8 mouse cellular contexts compared by ENCODE assay signal in genomic region chr7:30220008-30220356, GRCm38 (mm10). TPM values are rescaled to one million over a fixed set of nuclear protein-coding genes. Genes with fewer than 3 reads are reported as not detected.
DNase-seq lines count a peak whose midpoint lies in the region; ATAC-seq and TF ChIP-seq lines count a peak whose summit lies in the region.

No protein-coding gene starts in this region.

- no peak for TF ChIP-seq CTCF in lung, adult 2 months (IDR thresholded peaks at IDR 0.05; ENCODE audit: insufficient read depth, low read length)
- TF ChIP-seq CTCF in small intestine, adult 2 months (IDR thresholded peaks at IDR 0.05; ENCODE audit: extremely low read depth, insufficient read length, insufficient replicate concordance, low read depth, low read length) = no peak

- 0 out of 2 replicates have a peak, but pooled peaks cover 3% of the 10 kb centered on the region for H3K4me1 ChIP-seq in lung, adult 2 months (ENCODE audit: control insufficient read depth, insufficient read depth, low read length)
- H3K4me1 ChIP-seq in limb, embryonic 14.5 days (ENCODE audit: control insufficient read depth, insufficient read depth, low read length) = peaks cover 8% of the 10 kb centered on the region
- H3K4me1 ChIP-seq in small intestine, adult 2 months (ENCODE audit: control insufficient read depth, insufficient read depth, insufficient read length, low read length) = peaks cover 5% of the 10 kb centered on the region

- no peaks in the 10 kb centered on the region for H3K9me3 ChIP-seq in limb, embryonic 14.5 days (ENCODE audit: control insufficient read depth, low read length)

- peak overlapping the region; percentile 75 for H3K4me2 ChIP-seq in limb, embryonic 14.5 days (replicated peaks; ENCODE audit: low read depth, low read length, severe bottlenecking)

- no peak for DNase-seq in lung, adult 2 months
- no peak for DNase-seq in lung, postnatal 10 days
- no peak for DNase-seq in limb, embryonic 14.5 days (ENCODE audit: low spot score)
- no peak for DNase-seq in right cerebral cortex, postnatal 25 days
- no peak for DNase-seq in embryo, embryonic 11 days

- 16% methylated on average over 11 of the region's 11 CpGs for WGBS in lung, adult 2 months
- 15% methylated on average over 11 of the region's 11 CpGs for WGBS in limb, embryonic 14.5 days
- WGBS in small intestine, adult 2 months = 5% methylated on average over 11 of the region's 11 CpGs

- peak overlapping the region; percentile 55 for H3K9ac ChIP-seq in limb, embryonic 14.5 days (ENCODE audit: low read depth, low read length, severe bottlenecking)

- TF ChIP-seq POLR2A in lung, adult 2 months (IDR thresholded peaks at IDR 0.05; ENCODE audit: borderline replicate concordance, extremely low read depth, low read depth, low read length) = no peak
- TF ChIP-seq POLR2A in limb, embryonic 14.5 days (IDR thresholded peaks at IDR 0.05; ENCODE audit: borderline replicate concordance, extremely low read depth, insufficient read depth, insufficient read length) = no peak
- no peak for TF ChIP-seq POLR2A in small intestine, adult 2 months (IDR thresholded peaks at IDR 0.05; ENCODE audit: low read depth, low read length)

- H3K4me3 ChIP-seq in lung, adult 2 months (replicated peaks; ENCODE audit: extremely low read depth, low read depth, low read length) = peak overlapping the region; percentile 58
- peak overlapping the region; percentile 43 for H3K4me3 ChIP-seq in limb, embryonic 14.5 days (replicated peaks; ENCODE audit: low read length)
- H3K4me3 ChIP-seq in small intestine, adult 2 months (ENCODE audit: low read depth, low read length) = peak overlapping the region; percentile 60

- ATAC-seq in hematopoietic stem cell, adult 5-6 weeks (replicated peaks in 1 of 2; ENCODE audit: insufficient read depth in 1 of 2, low FRiP score in 2 of 2, low TSS enrichment in 1 of 2, low read depth in 1 of 2, poor library complexity in 2 of 2, severe bottlenecking in 2 of 2) = peak; percentile 25 to 30; a peak in 2 of 4 replicates
- no peak for ATAC-seq in limb, embryonic 14.5 days (ENCODE audit: low FRiP score, low read depth)
- no peak for ATAC-seq in erythroid progenitor cell, adult 5-6 weeks (replicated peaks; ENCODE audit: low FRiP score, poor library complexity, severe bottlenecking)

- no peak overlapping the region for H3K27ac ChIP-seq in limb, embryonic 14.5 days (replicated peaks; ENCODE audit: low read depth, low read length)
- H3K27ac ChIP-seq in small intestine, adult 2 months (ENCODE audit: insufficient read depth, low read depth, low read length) = peak overlapping the region; percentile 58

- peaks cover 18% of the 10 kb centered on the region for H3K36me3 ChIP-seq in limb, embryonic 14.5 days (ENCODE audit: control insufficient read depth, insufficient read depth, low read length)
- peaks cover 13% of the 10 kb centered on the region for H3K36me3 ChIP-seq in small intestine, adult 2 months (ENCODE audit: control insufficient read depth, insufficient read depth, low read length)

- H3K27me3 ChIP-seq in limb, embryonic 14.5 days (ENCODE audit: control insufficient read depth, insufficient read depth, low read length) = no peaks in the 10 kb centered on the region
- no peaks in the 10 kb centered on the region for H3K27me3 ChIP-seq in small intestine, adult 2 months (ENCODE audit: control insufficient read depth, insufficient read depth, low read length)

RNA-seq across cellular contexts. Expression of gene Polr2i, which starts 11.8 kb away (rescaled TPM):
- polyA plus RNA-seq in lung, adult 2 months (2012; rRNA removed) = 95.6 and 110 TPM in 2 replicates
- 41.9 and 45.3 TPM in 2 replicates for total RNA-seq in hematopoietic stem cell, adult 5-6 weeks (2017)
- 227 and 250 TPM in 2 replicates for polyA plus RNA-seq in limb, embryonic 14.5 days (2012; rRNA removed)
- 180 and 186 TPM in 2 replicates for polyA plus RNA-seq in limb, embryonic 14.5 days (2014; fragmentation: Nextera tagmentation; extraction: Ambion mirVana)
- polyA plus RNA-seq in small intestine, adult 2 months (2012; rRNA removed) = 59.2 and 86.9 TPM in 2 replicates
- total RNA-seq in erythroid progenitor cell, adult 5-6 weeks (2015; ENCODE audit: low replicate concordance) = 18.4 and 35.0 TPM in 2 replicates
- 0.76 and 26.8 TPM in 2 replicates for total RNA-seq in erythroid progenitor cell, adult 5-6 weeks (2017; ENCODE audit: low replicate concordance)

RNA-seq across cellular contexts. Expression of gene Tbcb, which starts 12.1 kb away (rescaled TPM):
- polyA plus RNA-seq in lung, adult 2 months (2012; rRNA removed) = 38.4 and 41.6 TPM in 2 replicates
- total RNA-seq in hematopoietic stem cell, adult 5-6 weeks (2017) = 24.8 and 35.0 TPM in 2 replicates
- polyA plus RNA-seq in limb, embryonic 14.5 days (2012; rRNA removed) = 78.9 and 90.3 TPM in 2 replicates
- polyA plus RNA-seq in limb, embryonic 14.5 days (2014; fragmentation: Nextera tagmentation; extraction: Ambion mirVana) = 168 and 185 TPM in 2 replicates
- 24.6 and 45.2 TPM in 2 replicates for polyA plus RNA-seq in small intestine, adult 2 months (2012; rRNA removed)
- total RNA-seq in erythroid progenitor cell, adult 5-6 weeks (2015; ENCODE audit: low replicate concordance) = 10.9 and 33.9 TPM in 2 replicates
- 15.0 and 29.7 TPM in 2 replicates for total RNA-seq in erythroid progenitor cell, adult 5-6 weeks (2017; ENCODE audit: low replicate concordance)

RNA-seq across cellular contexts. Expression of gene Ovol3, which starts 15.5 kb away (rescaled TPM):
- not detected in 2 replicates for polyA plus RNA-seq in lung, adult 2 months (2012; rRNA removed)
- total RNA-seq in hematopoietic stem cell, adult 5-6 weeks (2017) = not detected in 2 replicates
- polyA plus RNA-seq in limb, embryonic 14.5 days (2012; rRNA removed) = 0.24 and 0.42 TPM in 2 replicates
- polyA plus RNA-seq in limb, embryonic 14.5 days (2014; fragmentation: Nextera tagmentation; extraction: Ambion mirVana) = 0.29 and 0.72 TPM in 2 replicates
- polyA plus RNA-seq in small intestine, adult 2 months (2012; rRNA removed) = 0.15 TPM in 1 of 2 replicates, not detected in the other
- not detected in 2 replicates for total RNA-seq in erythroid progenitor cell, adult 5-6 weeks (2015; ENCODE audit: low replicate concordance)
- total RNA-seq in erythroid progenitor cell, adult 5-6 weeks (2017; ENCODE audit: low replicate concordance) = not detected in 2 replicates

RNA-seq across cellular contexts. Expression of gene Capns1, which starts 21.4 kb away (rescaled TPM):
- polyA plus RNA-seq in lung, adult 2 months (2012; rRNA removed) = 784 and 1,083 TPM in 2 replicates
- total RNA-seq in hematopoietic stem cell, adult 5-6 weeks (2017) = 215 and 230 TPM in 2 replicates
- 392 and 597 TPM in 2 replicates for polyA plus RNA-seq in limb, embryonic 14.5 days (2012; rRNA removed)
- 116 and 117 TPM in 2 replicates for polyA plus RNA-seq in limb, embryonic 14.5 days (2014; fragmentation: Nextera tagmentation; extraction: Ambion mirVana)
- 351 and 819 TPM in 2 replicates for polyA plus RNA-seq in small intestine, adult 2 months (2012; rRNA removed)
- 161 and 183 TPM in 2 replicates for total RNA-seq in erythroid progenitor cell, adult 5-6 weeks (2015; ENCODE audit: low replicate concordance)
- total RNA-seq in erythroid progenitor cell, adult 5-6 weeks (2017; ENCODE audit: low replicate concordance) = 48.6 and 66.3 TPM in 2 replicates

RNA-seq across cellular contexts. Expression of gene Cox7a1, which starts 36.0 kb away (rescaled TPM):
- 14.1 and 42.3 TPM in 2 replicates for polyA plus RNA-seq in lung, adult 2 months (2012; rRNA removed)
- not detected in 2 replicates for total RNA-seq in hematopoietic stem cell, adult 5-6 weeks (2017)
- polyA plus RNA-seq in limb, embryonic 14.5 days (2012; rRNA removed) = 1.5 and 2.7 TPM in 2 replicates
- 3.3 and 4.5 TPM in 2 replicates for polyA plus RNA-seq in limb, embryonic 14.5 days (2014; fragmentation: Nextera tagmentation; extraction: Ambion mirVana)
- 47.5 and 165 TPM in 2 replicates for polyA plus RNA-seq in small intestine, adult 2 months (2012; rRNA removed)
- not detected in 2 replicates for total RNA-seq in erythroid progenitor cell, adult 5-6 weeks (2015; ENCODE audit: low replicate concordance)
- not detected in 2 replicates for total RNA-seq in erythroid progenitor cell, adult 5-6 weeks (2017; ENCODE audit: low replicate concordance)

Comparison
In these comparisons a context has a peak if more than half of its experiments do, and no peak if none do; other contexts are left out.
1. ATAC-seq: peak in hematopoietic stem cell, adult 5-6 weeks (2 of 2); none in limb, embryonic 14.5 days (single experiment) and erythroid progenitor cell, adult 5-6 weeks (single experiment).
2. Peak in every context shown above with its lines, with median percentiles within 50 percentile points of each other: H3K4me3 ChIP-seq.